Mouse (Mus musculus) erythroblast, embryonic 14.5 days (primary cell): Measurements from ENCODE around the gene Slco2a1.

ENCODE experiments used
- GATA1 ChIP-seq: IDR thresholded peaks from 2 replicates; pipeline ENCODE4 v1.6.1; 2012; ENCODE audit warnings: low read length, inconsistent platforms, mixed read lengths
- TAL1 ChIP-seq: IDR thresholded peaks from 3 replicates; pipeline ENCODE4 v1.6.1; 2012; ENCODE audit warnings: low read length, inconsistent platforms, mixed read lengths

- TF ChIP-seq GATA1 = no peak
- no peak for TF ChIP-seq TAL1
Observed at GRCm38 (mm10) chr9:102946469-102947015, 42.0 kb upstream of the Slco2a1 start.
